Mouse (Mus musculus): Measurements from ENCODE around the gene Rag1. TPM values are rescaled to one million over a fixed set of nuclear protein-coding genes. Genes with fewer than 3 reads are reported as not detected.

The Rag1 gene
- polyA plus RNA-seq, 1 experiment from 2014 or later = 0.04 TPM

GRCm38 (mm10) chr2:101627227-101627626, 22.1 kb downstream of the Rag1 start:
- Histone ChIP-seq H3K4me3 (replicated peaks) (no peak overlapping the region), H3K9ac (no peak overlapping the region), H3K9me3 (no peaks in the 10 kb centered on the region), H3K4me1 (peaks cover 12% of the 10 kb centered on the region), H3K36me3 (replicated peaks) (no peaks in the 10 kb centered on the region), H3K27ac (no peak overlapping the region), H3K4me2 (no peak overlapping the region), H3K27me3 (peaks cover 3% of the 10 kb centered on the region; the same call in 1 of the 2 replicates)
- no peak for ATAC-seq (ENCODE audit: low FRiP score)

- no peaks in the 10 kb centered on the region for H3K9me3 ChIP-seq
- no peak within 1 kb of the TSS for H3K9ac ChIP-seq
- no peak within 1 kb of the TSS for H3K4me2 ChIP-seq
- H3K27me3 ChIP-seq = no peaks in the 10 kb centered on the region
- no peak within 1 kb of the TSS for H3K4me3 ChIP-seq (replicated peaks)
- 61% methylated on average over 4 of the region's 4 CpGs for WGBS
- ATAC-seq (ENCODE audit: low FRiP score) = no peak
- no peak within 1 kb of the TSS for H3K27ac ChIP-seq
- H3K4me1 ChIP-seq = peaks cover 15% of the 10 kb centered on the region
- H3K36me3 ChIP-seq (replicated peaks) = no peaks in the 10 kb centered on the region
These were observed 24.8 kb downstream of the Rag1 start, which contains the start of gene Rag2 for GRCm38 (mm10) chr2:101624526-101624925. Rag2 (plus strand) TSS chr2:101624718.

- no peak overlapping the region for H3K27ac ChIP-seq
- no peak for ATAC-seq (ENCODE audit: low FRiP score)
- peaks cover 12% of the 10 kb centered on the region for H3K4me1 ChIP-seq
- H3K36me3 ChIP-seq (replicated peaks) = no peaks in the 10 kb centered on the region
- H3K27me3 ChIP-seq = no peaks in the 10 kb centered on the region
- no peak overlapping the region for H3K9ac ChIP-seq
- H3K4me3 ChIP-seq (replicated peaks) = no peak overlapping the region
- H3K4me2 ChIP-seq = no peak overlapping the region
- 46% methylated on average over 2 of the region's 2 CpGs for WGBS
- no peaks in the 10 kb centered on the region for H3K9me3 ChIP-seq
These were observed 25.3 kb downstream of the Rag1 start for GRCm38 (mm10) chr2:101624011-101624410.

- Histone ChIP-seq H3K4me1 (peaks cover 12% of the 10 kb centered on the region), H3K27ac (no peak overlapping the region), H3K36me3 (replicated peaks) (no peaks in the 10 kb centered on the region), H3K9me3 (no peaks in the 10 kb centered on the region), H3K4me3 (replicated peaks) (no peak overlapping the region), H3K4me2 (no peak overlapping the region), H3K9ac (no peak overlapping the region), H3K27me3 (no peaks in the 10 kb centered on the region)
- 48% methylated on average over 2 of the region's 2 CpGs for WGBS
- ATAC-seq (ENCODE audit: low FRiP score) = no peak
These were observed 26.3 kb downstream of the Rag1 start for GRCm38 (mm10) chr2:101623042-101623441.

GRCm38 (mm10) chr2:101621611-101622010, 27.7 kb downstream of the Rag1 start:
- WGBS = 52% methylated on average over 7 of the region's 7 CpGs
- no peaks in the 10 kb centered on the region for H3K36me3 ChIP-seq (replicated peaks)

GRCm38 (mm10) chr2:101620899-101621298, 28.4 kb downstream of the Rag1 start:
- 82% methylated on average over 3 of the region's 3 CpGs for WGBS
- Histone ChIP-seq H3K9ac (no peak overlapping the region), H3K4me1 (peaks cover 16% of the 10 kb centered on the region), H3K4me3 (replicated peaks) (no peak overlapping the region), H3K4me2 (no peak overlapping the region), H3K9me3 (no peaks in the 10 kb centered on the region), H3K27me3 (no peaks in the 10 kb centered on the region), H3K27ac (no peak overlapping the region), H3K36me3 (replicated peaks) (no peaks in the 10 kb centered on the region)
- no peak for ATAC-seq (ENCODE audit: low FRiP score)

More at GRCm38 (mm10) chr2:101621611-101622010, 27.7 kb downstream of the Rag1 start:
- ATAC-seq (ENCODE audit: low FRiP score) = no peak
- Histone ChIP-seq H3K9me3 (no peaks in the 10 kb centered on the region), H3K4me2 (no peak overlapping the region), H3K27ac (no peak overlapping the region), H3K4me1 (peaks cover 12% of the 10 kb centered on the region), H3K4me3 (replicated peaks) (no peak overlapping the region), H3K27me3 (no peaks in the 10 kb centered on the region), H3K9ac (no peak overlapping the region)

- H3K9ac ChIP-seq = no peak overlapping the region
- H3K36me3 ChIP-seq (replicated peaks) = no peaks in the 10 kb centered on the region
- H3K4me1 ChIP-seq = peaks cover 16% of the 10 kb centered on the region
- no peaks in the 10 kb centered on the region for H3K9me3 ChIP-seq
- H3K4me3 ChIP-seq (replicated peaks) = no peak overlapping the region
- H3K27ac ChIP-seq = no peak overlapping the region
- no peak overlapping the region for H3K4me2 ChIP-seq
- WGBS = 86% methylated on average over 4 of the region's 4 CpGs
- no peak for ATAC-seq (ENCODE audit: low FRiP score)
- no peaks in the 10 kb centered on the region for H3K27me3 ChIP-seq
These were observed 30.9 kb downstream of the Rag1 start for GRCm38 (mm10) chr2:101618373-101618772.

- no peak overlapping the region for H3K27ac ChIP-seq
- no peak overlapping the region for H3K4me3 ChIP-seq (replicated peaks)
- H3K27me3 ChIP-seq = no peaks in the 10 kb centered on the region
- no peaks in the 10 kb centered on the region for H3K36me3 ChIP-seq (replicated peaks)
- H3K4me1 ChIP-seq = peaks cover 9% of the 10 kb centered on the region
- WGBS = 62% methylated on average over 10 of the region's 10 CpGs
- H3K4me2 ChIP-seq = no peak overlapping the region
- no peak overlapping the region for H3K9ac ChIP-seq
- no peaks in the 10 kb centered on the region for H3K9me3 ChIP-seq
- ATAC-seq (ENCODE audit: low FRiP score) = no peak
These were observed 33.6 kb downstream of the Rag1 start for GRCm38 (mm10) chr2:101615464-101616305.

GRCm38 (mm10) chr2:101610861-101611260, 38.4 kb downstream of the Rag1 start:
- H3K4me3 ChIP-seq (replicated peaks) = no peak overlapping the region
- ATAC-seq (ENCODE audit: low FRiP score) = no peak
- H3K36me3 ChIP-seq (replicated peaks) = no peaks in the 10 kb centered on the region
- 93% methylated on average over 3 of the region's 3 CpGs for WGBS
- H3K27me3 ChIP-seq = no peaks in the 10 kb centered on the region
- H3K4me2 ChIP-seq = no peak overlapping the region
- H3K9ac ChIP-seq = no peak overlapping the region
- peaks cover 10% of the 10 kb centered on the region for H3K4me1 ChIP-seq
- H3K9me3 ChIP-seq = no peaks in the 10 kb centered on the region
- H3K27ac ChIP-seq = no peak overlapping the region

- Histone ChIP-seq H3K27ac (0 out of 2 replicates have a peak overlapping the region, but pooled peaks have one; percentile 1), H3K36me3 (replicated peaks) (no peaks in the 10 kb centered on the region), H3K4me1 (0 out of 2 replicates have a peak, but pooled peaks cover 5% of the 10 kb centered on the region), H3K9ac (no peak overlapping the region), H3K27me3 (no peaks in the 10 kb centered on the region), H3K4me2 (no peak overlapping the region), H3K9me3 (no peaks in the 10 kb centered on the region), H3K4me3 (replicated peaks) (no peak overlapping the region)
- peak; percentile 85 for ATAC-seq (ENCODE audit: low FRiP score)
- 74% methylated on average over 7 of the region's 7 CpGs for WGBS
These were observed 40.9 kb downstream of the Rag1 start for GRCm38 (mm10) chr2:101608232-101608894.

- Histone ChIP-seq H3K4me3 (replicated peaks) (no peak overlapping the region), H3K36me3 (replicated peaks) (no peaks in the 10 kb centered on the region), H3K4me1 (peaks cover 14% of the 10 kb centered on the region), H3K4me2 (no peak overlapping the region), H3K9ac (no peak overlapping the region), H3K27ac (no peak overlapping the region), H3K9me3 (no peaks in the 10 kb centered on the region), H3K27me3 (no peaks in the 10 kb centered on the region)
- no peak for ATAC-seq (ENCODE audit: low FRiP score)
- WGBS = 91% methylated on average over 1 of the region's 1 CpGs
These were observed 46.2 kb downstream of the Rag1 start for GRCm38 (mm10) chr2:101603099-101603498.

GRCm38 (mm10) chr2:101600703-101601102, 48.6 kb downstream of the Rag1 start:
- WGBS = 19% methylated on average over 8 of the region's 8 CpGs
- no peak; the same call in 1 of the 2 replicates for ATAC-seq (ENCODE audit: low FRiP score)
- no peak overlapping the region for H3K4me2 ChIP-seq
- H3K9ac ChIP-seq = no peak overlapping the region
- no peaks in the 10 kb centered on the region for H3K36me3 ChIP-seq (replicated peaks)
- H3K27ac ChIP-seq = no peak overlapping the region
- H3K4me3 ChIP-seq (replicated peaks) = no peak overlapping the region
- no peaks in the 10 kb centered on the region for H3K9me3 ChIP-seq
- H3K27me3 ChIP-seq = no peaks in the 10 kb centered on the region
- H3K4me1 ChIP-seq = peaks cover 17% of the 10 kb centered on the region
